Mouse (Mus musculus): ENCODE results near the gene Camkmt.

DNA sequence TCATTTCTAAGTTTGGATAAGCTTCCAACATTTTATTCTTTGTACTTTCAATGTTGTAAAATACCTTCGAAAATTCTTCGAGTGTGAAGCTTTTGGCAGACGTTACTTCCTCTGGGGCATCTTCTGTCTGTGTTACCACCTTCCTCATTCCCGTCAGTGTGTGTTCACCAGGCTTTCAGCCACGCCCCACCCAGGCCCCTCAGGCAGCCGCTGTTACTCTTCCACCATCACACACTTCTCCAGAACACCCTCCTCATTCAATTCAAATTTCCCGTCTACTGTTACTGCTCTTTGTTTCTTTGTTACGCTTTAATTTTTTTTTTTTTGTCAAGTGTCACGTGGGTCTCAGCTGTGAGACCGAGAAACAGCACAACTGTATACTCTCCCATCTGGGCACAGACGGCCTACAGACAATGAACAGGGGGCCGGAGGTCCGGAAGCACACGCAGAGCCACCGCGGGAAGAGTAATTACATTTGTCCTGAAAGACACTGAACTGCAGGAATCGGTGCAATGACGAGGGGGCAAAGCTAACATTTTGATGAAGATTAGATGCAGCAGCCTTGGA is 250.9 kb downstream of the Camkmt start:
- no peak for TF ChIP-seq GATA1 (IDR thresholded peaks at IDR 0.05; ENCODE audit: low read length)
- TF ChIP-seq TAL1 (IDR thresholded peaks at IDR 0.05; ENCODE audit: low read length), result no peak

Data from erythroblast, embryonic 14.5 days (primary cell).